Mouse (Mus musculus) lung, postnatal 4 days (tissue): Measurements from ENCODE around the gene Armt1.
"Not testable (repeated sequence)": the region's sequence is repeated elsewhere in the genome, so short reads cannot be mapped to it uniquely, and the experiment has no call there.

Experiments used
- DNase-seq, 2 experiments: peaks; one replicate each; pipeline ENCODE4 v3.0.0; 2021

Armt1 gene

GRCm38 (mm10) chr10:4432123-4432931, at the start of gene Armt1, which contains the start of gene Rmnd1:
Armt1 (plus strand) TSS chr10:4432467.
Rmnd1 (minus strand) TSS chr10:4432388.
- peak; percentile 96 to 98 for DNase-seq

DNA sequence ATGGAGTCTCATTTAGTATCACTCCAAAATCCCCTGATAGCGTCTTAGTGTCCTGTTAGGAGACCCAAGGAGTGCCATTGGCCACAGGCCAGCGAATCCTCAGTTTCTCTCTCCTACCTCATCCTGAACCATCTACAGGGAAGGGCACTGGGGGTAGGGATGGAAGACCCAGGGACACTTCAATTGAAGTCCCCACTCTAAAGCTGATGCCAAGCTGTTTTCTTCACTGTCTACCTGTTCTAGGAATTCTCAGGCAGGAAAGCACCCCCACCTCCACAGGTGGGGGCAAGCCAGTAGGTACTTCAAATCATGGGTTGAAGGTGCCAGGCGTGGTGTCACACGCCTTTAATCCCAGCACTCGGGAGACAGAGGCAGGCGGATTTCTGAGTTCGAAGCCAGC, 48.0 kb upstream of the Armt1 start:
- DNase-seq = no peak

DNA sequence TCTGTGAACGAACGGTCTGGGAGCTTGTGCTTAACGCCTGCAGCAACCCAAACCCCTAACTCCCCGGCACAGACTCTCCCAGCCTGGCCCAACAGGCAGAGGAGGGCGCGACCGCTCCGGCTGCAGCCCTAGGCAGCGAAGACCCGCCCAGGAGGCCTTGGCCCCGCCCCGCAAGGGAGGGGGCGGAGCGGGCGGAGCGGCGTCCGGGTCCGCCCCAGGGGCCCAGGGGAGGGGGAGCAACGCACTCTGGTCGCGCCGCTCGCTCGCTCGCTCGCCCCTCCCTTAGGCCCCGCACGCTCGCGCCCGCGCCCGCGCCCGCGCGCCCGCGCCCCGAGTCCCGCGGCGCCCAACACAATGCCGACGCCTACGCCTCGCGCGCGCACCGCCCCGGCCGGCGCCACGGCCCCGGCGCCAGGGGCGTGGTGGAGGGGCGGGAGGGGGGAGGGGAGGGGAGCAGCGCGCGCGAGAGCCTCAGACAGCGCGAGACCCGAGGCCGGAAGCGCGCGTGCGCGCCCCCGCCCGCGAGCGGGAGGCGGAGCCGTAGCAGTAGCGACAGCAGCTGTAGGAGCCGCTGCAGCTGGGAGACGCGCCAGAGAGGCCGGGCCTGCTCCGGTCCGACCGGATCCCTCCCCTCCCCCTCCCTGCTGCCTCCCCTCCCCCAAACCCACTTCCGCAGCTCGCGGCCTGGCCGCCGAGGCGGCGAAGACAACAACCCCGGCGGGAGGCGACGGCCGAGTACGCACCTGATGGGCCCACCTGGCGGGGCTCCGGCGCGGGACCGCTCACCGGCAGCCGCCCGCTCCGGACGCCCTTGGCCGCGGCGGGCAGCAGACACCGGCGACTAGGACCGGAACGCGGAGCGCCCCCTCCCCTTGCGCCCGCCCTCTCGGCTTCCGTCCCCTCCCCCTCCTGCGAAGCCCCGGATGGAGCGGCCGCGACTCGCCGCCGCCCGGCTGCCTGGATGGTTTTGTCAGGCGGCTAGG, 45.4 kb upstream of the Armt1 start:
- peak; percentile 95 to 98 for DNase-seq

GRCm38 (mm10) chr10:4387701-4388383, 44.4 kb upstream of the Armt1 start, which contains the start of gene Zbtb2:
Zbtb2 (minus strand) TSS chr10:4388108.
- peak; percentile 67 to 77 for DNase-seq

DNA sequence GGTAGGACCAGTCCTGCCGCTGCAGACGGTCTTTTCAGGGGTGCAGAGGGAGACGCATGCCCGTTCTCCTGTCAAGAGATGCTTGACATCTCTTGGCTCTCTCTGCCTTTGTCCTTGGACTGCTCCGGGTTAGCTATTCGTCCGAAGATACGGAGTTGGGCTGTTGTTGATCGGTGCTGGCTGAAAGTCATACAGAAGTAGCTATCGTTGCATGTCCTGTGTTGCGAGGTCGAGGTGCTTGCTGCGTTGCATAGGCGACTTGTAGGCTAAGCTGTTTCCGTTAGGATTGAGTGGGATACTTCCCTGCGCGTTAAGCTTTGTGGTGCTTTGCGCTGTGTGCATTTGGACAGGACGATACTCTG, 43.9 kb upstream of the Armt1 start:
- DNase-seq = no peak

DNA sequence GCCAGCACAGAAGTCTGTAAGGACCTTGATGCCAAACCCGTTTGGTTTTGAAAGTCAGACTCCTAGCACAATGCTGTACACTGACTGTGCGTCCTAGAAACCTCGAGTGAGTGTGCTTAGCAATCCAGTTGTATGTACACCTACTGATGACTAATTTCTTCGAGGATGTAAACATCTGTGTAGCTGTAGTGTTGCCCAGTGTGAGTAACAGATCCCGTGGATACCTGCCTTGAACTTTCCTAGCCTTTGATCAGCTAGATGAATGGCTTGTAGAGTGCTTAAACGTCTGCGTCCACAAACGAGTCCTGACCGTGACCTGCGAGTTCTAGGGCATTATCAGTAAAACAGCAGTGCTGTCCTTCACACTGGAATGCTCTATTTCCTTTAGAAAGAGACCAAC, 43.2 kb upstream of the Armt1 start:
- no peak for DNase-seq

- DNase-seq = no peak
These were observed 42.7 kb upstream of the Armt1 start for GRCm38 (mm10) chr10:4389461-4390112.

GRCm38 (mm10) chr10:4390550-4390949, 41.7 kb upstream of the Armt1 start:
- no peak for DNase-seq

- DNase-seq = no peak
These were observed 41.2 kb upstream of the Armt1 start for GRCm38 (mm10) chr10:4391076-4391475.

- DNase-seq = peak; percentile 37 to 54
These were observed 40.4 kb upstream of the Armt1 start for GRCm38 (mm10) chr10:4391851-4392250.

GRCm38 (mm10) chr10:4395321-4395720, 36.9 kb upstream of the Armt1 start:
- DNase-seq = no peak

DNA sequence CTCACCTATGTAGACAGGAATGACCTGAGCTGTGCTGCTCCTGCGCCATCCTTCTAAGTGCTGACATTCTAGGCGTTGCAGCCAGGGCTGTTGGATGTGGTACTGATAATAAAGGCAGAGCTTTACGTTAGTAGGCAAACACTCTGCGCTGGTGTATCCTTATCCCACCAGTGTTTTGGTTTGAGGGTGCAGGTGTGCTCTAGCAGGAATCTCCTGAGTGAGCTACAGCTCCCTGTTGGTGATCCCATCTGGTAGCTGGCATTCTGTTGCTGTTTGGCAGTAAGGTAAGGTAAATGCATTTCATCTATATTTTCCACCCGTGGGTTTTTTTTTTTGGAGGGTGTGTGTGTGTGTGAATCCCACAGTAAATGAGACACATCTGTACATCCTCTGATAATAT, 34.2 kb upstream of the Armt1 start:
- DNase-seq = no peak

DNA sequence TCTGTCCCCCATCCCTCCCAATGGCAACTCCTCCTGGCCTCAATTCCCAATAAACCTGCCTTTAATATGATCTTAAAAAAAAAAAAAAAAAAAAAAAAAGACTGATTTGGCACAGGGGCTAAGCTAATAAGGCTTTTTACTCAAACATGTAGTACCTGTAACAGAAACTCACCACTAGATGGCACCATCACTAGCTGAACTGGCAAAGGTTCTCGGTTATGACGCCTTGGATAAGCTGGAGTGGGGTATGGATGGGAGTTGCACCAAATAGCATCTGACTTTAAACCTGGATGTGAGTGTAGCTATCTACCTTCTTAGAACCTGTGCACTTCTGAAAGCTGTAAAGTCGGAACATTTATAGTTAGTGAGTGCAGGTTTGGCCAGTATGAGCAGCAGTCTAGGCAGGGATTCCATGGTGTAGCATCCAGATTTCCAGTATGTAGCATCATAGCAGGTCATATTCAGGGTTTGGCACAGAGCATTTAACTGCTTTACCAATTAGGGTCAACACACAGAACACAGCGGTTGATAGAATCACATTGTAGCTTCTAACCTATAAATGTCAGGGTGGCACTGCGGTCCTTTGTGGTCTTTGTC, 27.3 kb upstream of the Armt1 start:
- DNase-seq = peak in 1 of 2 experiments; percentile 53

DNA sequence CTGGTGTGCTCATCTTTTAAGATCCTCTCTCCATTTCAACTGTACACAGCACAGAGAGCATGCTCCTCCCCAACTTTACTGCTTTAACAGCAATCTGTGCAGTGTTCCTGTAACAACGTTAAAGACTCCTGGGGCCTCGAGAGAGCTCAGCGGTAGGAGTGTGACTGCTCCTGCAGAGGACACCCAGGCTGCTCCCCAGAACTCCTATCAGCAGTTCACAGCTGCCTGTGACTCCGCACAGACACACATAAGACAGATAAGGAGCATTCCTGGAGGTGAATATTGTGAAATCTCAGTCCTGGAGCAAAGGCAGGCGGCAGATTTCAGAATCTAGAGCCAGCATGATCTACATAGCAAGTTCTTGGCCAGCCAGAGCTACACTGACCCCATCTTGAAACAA, 26.8 kb upstream of the Armt1 start:
- DNase-seq = no peak

DNA sequence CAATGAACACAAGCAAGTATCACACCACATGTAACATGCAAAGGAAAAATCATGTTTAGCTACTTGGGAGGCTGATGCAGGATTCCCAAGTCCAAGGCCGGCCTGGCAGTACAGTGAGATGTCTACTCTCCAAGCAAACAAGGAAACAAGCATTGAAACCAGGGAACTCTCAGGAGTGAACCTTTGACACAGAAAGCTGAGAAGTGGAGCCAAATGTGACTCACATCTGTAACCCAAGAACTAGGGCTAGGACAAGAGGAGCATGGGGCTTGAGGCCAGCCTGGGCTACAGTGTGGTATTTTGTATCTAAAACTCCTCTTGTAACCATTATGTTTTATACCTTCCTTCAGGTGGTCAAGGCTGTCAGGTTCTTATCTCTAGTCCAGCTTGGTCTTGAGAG, 25.1 kb upstream of the Armt1 start:
- no peak for DNase-seq

- DNase-seq = peak in 1 of 2 experiments; percentile 18
These were observed 7.0 kb upstream of the Armt1 start for GRCm38 (mm10) chr10:4425245-4425644.

DNA sequence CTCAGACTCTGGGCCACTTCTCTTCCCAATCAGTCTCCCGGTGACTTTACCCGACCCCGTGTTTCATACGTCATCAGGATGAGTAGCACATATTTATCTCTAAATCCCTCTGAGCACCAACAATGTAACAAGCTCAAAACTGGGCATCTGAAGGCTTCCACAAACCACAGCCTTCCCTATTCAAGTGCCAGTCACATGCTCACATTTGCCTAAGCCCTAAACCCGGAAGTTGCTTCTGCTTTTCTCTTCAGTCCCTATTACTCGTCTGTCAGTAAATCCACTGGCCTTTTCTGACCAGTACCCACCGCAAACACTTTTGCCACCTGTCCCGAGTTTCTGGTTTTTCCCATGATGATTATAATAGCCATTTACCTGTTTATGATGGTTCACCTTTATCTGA, 1.9 kb upstream of the Armt1 start:
- DNase-seq = peak in 1 of 2 experiments; percentile 16

- DNase-seq = peak in 1 of 2 experiments; percentile 16
These were observed 1.4 kb upstream of the Armt1 start for GRCm38 (mm10) chr10:4430826-4431225.

DNA sequence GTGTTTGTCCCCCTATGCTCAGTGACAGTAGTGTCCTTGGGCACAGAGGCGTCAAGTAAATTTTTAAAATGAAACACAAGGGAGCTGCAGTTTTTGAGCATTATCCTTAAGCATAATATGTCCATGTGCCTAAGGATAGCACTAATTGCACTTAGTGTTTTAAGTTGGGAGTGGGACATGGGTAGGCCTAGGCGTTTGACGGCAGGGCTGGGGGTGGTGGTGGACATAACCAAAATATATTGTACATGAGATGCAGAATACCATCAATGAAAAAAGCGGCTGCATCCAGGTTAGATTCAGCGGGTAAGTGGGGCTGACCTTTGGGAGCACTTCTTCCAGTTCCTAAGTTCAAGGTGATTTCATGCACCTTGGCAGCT, 533 bp upstream of the Armt1 start:
- no peak for DNase-seq

DNA sequence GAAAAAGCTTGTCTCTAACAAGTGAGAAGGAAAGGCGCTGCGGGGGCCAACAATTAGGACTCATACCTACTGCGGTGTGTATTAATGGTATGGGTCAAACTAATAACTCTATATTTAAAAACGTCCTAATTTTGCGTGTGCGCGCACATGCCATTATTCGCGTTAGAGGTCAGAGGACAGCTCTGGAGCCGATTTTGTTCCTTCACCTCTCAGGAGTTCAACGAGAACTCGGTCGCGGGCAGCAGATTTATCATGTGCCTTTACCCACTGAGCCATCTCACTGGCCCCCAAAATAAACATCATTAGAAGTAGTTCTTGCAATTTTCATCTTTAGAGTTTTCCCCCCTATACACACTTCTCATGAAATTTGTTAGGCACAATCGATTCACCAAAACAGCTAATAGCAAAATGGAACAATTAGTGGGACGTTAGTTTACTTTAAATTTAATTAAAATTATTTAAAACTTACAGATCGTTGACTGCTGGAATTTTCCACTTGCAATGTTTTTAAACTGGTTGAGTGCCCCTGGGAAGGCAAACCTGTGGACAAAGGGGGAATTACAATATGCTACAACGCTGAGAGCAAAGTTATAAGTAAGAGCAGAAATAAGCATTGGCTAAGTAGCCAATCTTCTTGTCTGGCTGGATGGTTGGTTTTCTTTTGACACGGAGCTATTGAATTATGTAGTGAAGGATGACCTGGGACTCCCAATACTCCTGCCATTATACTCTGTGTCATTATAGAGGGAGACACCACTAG, 909 bp downstream of the Armt1 start:
- DNase-seq = peak in 1 of 2 experiments; percentile 21

DNA sequence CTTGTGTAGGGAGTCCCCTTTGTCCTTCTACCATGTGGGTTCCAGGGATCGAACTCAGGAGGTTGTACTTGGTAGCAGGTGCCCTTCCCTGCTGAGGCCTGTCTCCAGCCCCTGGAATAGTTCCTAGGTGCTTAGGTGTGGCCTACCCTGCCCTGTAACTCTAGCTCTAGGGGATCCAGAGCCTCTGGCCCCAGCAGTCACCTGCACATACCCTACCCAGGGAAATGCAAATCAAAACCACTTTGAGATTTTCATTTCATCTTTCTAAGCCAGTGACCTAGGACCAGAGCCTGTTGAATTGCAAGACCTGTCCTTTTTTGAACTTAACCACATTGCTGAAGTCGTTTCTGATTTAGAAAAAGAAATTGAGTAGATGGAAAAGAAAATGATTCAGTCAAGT, 1.6 kb downstream of the Armt1 start:
- not testable (repeated sequence) for DNase-seq
